Mouse (Mus musculus) embryonic facial prominence, embryonic 14.5 days (tissue): Measurements from ENCODE around the gene Tmem135. TPM values are rescaled to one million over a fixed set of nuclear protein-coding genes. Genes with fewer than 3 reads are reported as not detected.
"Not testable (repeated sequence)": the region's sequence is repeated elsewhere in the genome, so short reads cannot be mapped to it uniquely, and the experiment has no call there.

Source experiments
- ATAC-seq: fragments of 200-750 bp; cut with Nextera tagmentation; 2 replicates; pipeline ENCODE4 v1.8.0; 2017; ENCODE audit warnings: low read depth, moderate number of reproducible peaks, moderate TSS enrichment
- DNase-seq: peaks from one replicate; pipeline ENCODE4 v3.0.0-alpha.2; 2015; ENCODE audit warnings: low spot score
- H3K27ac ChIP-seq: fragments of 300-500 bp; sonication (generic); replicated peaks from 2 replicates; pipeline ENCODE4 v1.5.1; 2014; ENCODE audit warnings: low read depth, mild to moderate bottlenecking, low read length, moderate library complexity
- H3K27me3 ChIP-seq: fragments of 300-500 bp; sonication (generic); replicated peaks from 2 replicates; pipeline ENCODE4 v1.6.1; 2014; ENCODE audit warnings: low read length; ENCODE audit not compliant: control insufficient read depth, insufficient read depth
- H3K36me3 ChIP-seq: fragments of 300-500 bp; sonication (generic); 2 replicates; pipeline ENCODE4 v1.6.1; 2014; ENCODE audit warnings: low read length, mixed read lengths; ENCODE audit not compliant: control insufficient read depth, insufficient read depth
- H3K4me1 ChIP-seq: fragments of 300-500 bp; sonication (generic); 2 replicates; pipeline ENCODE4 v1.6.1; 2014; ENCODE audit warnings: antibody characterized with exemption, low read length; ENCODE audit not compliant: control insufficient read depth, insufficient read depth
- H3K4me2 ChIP-seq: fragments of 300-500 bp; sonication (generic); 2 replicates; pipeline ENCODE4 v1.6.1; 2014; ENCODE audit warnings: low read depth, mild to moderate bottlenecking, low read length, moderate library complexity, mixed read lengths
- H3K4me3 ChIP-seq: fragments of 300-500 bp; sonication (generic); 2 replicates; pipeline ENCODE4 v1.5.1; 2014; ENCODE audit warnings: low read depth, mild to moderate bottlenecking, low read length
- H3K9ac ChIP-seq: fragments of 300-500 bp; sonication (generic); 2 replicates; pipeline ENCODE4 v1.6.1; 2014; ENCODE audit warnings: low read depth, mild to moderate bottlenecking, low read length, moderate library complexity, mixed read lengths
- H3K9me3 ChIP-seq: fragments of 300-500 bp; sonication (generic); 2 replicates; pipeline ENCODE4 v1.6.1; 2016; ENCODE audit warnings: low read length; ENCODE audit not compliant: control insufficient read depth
- WGBS: fragments of 180-500 bp; shearing (Covaris S2); extraction: QIAGEN DNeasy Blood & Tissue Kit; methylation state at CpG from one replicate; pipeline ENCODE4 v1.1.7; 2014; 5-methylcytosine and 5-hydroxymethylcytosine counted together
- polyA plus RNA-seq: library from polyadenylated mRNA; unstranded; fragments of >200 nt; fragmentation: Nextera tagmentation; extraction: Ambion mirVana; gene quantifications from 2 replicates; pipeline ENCODE4 v1.2.1, GENCODE M21; 2014

The Tmem135 gene
- polyA plus RNA-seq, 1 experiment from 2014 or later, result 18.8 TPM

DNA sequence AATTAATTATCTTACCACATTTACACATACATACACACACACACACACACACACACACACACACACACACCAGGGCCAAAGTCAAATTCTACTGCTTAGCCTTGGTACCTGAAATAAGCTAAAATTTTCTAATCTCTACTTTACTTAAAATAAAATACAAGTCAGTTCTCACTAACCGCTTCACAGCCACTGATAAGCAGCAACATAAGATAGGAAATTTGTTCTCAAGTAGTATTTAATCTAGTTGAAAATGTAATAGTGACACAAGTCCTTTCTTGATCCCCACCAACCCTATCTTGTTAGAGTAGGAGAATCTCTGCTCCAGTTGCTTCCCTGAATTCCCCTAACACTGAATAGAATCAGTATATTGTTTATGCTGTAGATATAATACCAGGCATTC is 67.6 kb downstream of the Tmem135 start:
- Histone ChIP-seq H3K9ac (no peak overlapping the region), H3K27me3 (no peaks in the 10 kb centered on the region), H3K4me3 (no peak overlapping the region), H3K27ac (no peak overlapping the region), H3K4me1 (peaks cover 19% of the 10 kb centered on the region), H3K36me3 (peaks cover under 1% of the 10 kb centered on the region; the same call in 1 of the 2 replicates), H3K9me3 (no peaks in the 10 kb centered on the region), H3K4me2 (peak overlapping the region; percentile 79; the same call in 1 of the 2 replicates)
- 91% methylated on average over 1 of the region's 1 CpGs for WGBS
- ATAC-seq (no peak), DNase-seq (no peak)

DNA sequence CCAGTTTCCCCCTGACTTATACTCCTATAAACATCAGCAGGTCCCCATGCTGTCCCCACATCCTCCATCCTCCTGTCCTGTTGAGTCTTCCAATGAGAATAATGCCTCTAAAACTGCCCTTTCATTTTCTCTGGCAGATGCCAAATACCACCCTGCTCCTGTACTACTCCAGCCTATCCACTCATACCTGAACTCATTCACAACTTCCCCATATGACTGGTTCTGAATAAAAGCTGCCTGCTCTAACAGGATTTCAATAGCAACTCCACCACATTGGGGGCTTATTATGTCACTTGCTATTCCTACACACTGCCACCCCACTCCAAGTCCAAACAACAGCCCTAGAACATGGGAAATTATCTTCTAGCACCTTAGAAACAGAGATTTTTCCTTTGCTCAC is 68.7 kb downstream of the Tmem135 start:
- DNase-seq, result no peak
- Histone ChIP-seq H3K9ac (no peak overlapping the region), H3K27me3 (no peaks in the 10 kb centered on the region), H3K36me3 (peaks cover 7% of the 10 kb centered on the region; the same call in 1 of the 2 replicates), H3K4me3 (no peak overlapping the region), H3K4me2 (no peak overlapping the region), H3K4me1 (peaks cover 19% of the 10 kb centered on the region), H3K9me3 (no peaks in the 10 kb centered on the region), H3K27ac (no peak overlapping the region)
- no peak for ATAC-seq

DNA sequence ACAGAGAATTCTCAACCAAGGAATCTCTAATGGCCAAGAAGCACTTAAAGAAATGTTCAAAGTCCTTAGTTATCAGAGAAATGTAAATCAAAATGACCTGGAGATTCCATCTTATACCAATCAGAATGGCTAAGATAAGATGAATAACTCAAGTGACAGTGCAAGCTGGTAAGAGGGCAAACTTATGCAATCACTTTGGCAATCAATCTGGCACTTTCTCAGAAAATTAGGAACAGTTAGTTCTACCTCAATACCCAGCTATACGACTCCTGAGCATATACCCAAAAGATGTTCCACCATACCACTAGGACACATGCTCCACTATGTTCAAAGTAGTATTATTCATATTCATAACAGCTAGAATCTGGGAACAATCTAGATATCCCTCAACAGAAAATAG is 74.1 kb downstream of the Tmem135 start:
- Histone ChIP-seq H3K4me2 (no peak overlapping the region), H3K36me3 (peaks cover 7% of the 10 kb centered on the region; the same call in 1 of the 2 replicates), H3K27me3 (no peaks in the 10 kb centered on the region), H3K9ac (no peak overlapping the region), H3K4me1 (no peaks in the 10 kb centered on the region), H3K9me3 (no peaks in the 10 kb centered on the region), H3K4me3 (no peak overlapping the region), H3K27ac (no peak overlapping the region)
- 93% methylated on average over 1 of the region's 1 CpGs for WGBS
- ATAC-seq (no peak), DNase-seq (no peak)

DNA sequence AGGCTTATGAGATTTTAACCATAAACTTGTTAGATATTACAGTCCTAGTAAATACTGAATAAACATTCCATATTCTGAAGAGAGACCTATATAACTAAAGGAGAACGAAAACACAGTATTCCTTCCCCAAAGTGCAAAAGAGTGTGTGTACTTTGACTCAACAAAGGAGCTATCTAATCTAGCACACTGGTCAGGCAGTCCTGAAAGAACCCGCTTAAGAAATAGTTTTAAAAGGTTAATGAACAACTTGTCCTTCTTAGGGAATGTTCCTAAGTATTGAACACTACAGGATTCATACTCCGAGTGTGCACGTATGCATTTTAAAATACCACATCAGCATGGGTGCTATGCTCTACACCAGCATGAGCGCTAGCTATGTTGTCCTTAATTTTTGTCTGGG is 76.3 kb downstream of the Tmem135 start:
- H3K27ac ChIP-seq, result no peak overlapping the region

DNA sequence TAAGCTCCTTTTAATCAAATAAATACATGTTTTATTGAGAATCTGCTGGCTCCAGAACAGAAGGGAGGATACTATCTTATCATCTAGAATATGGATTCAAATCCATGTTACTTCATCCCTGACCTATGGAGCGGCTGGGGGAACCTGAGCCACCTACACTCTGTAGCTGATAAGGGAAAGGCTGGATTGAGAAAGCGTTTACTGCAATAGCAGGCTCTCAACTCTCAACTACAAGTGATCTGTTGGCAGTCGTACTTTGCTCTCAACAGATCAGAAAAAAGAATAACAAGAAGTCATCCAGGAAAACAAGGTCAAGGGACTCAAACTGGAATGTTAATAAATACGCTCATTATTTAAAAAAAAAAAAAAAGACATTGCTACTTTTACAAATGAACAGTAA is 77.3 kb downstream of the Tmem135 start:
- Histone ChIP-seq H3K27ac (no peak overlapping the region), H3K27me3 (no peaks in the 10 kb centered on the region), H3K4me2 (no peak overlapping the region), H3K9ac (no peak overlapping the region), H3K36me3 (peaks cover 7% of the 10 kb centered on the region; the same call in 1 of the 2 replicates), H3K9me3 (no peaks in the 10 kb centered on the region), H3K4me1 (no peaks in the 10 kb centered on the region), H3K4me3 (no peak overlapping the region)
- DNase-seq (no peak), ATAC-seq (no peak)
- WGBS, result 75% methylated on average over 4 of the region's 4 CpGs

More for the DNA sequence above, 76.3 kb downstream of the Tmem135 start:
- Histone ChIP-seq H3K36me3 (peaks cover 7% of the 10 kb centered on the region; the same call in 1 of the 2 replicates), H3K4me3 (no peak overlapping the region), H3K27me3 (no peaks in the 10 kb centered on the region), H3K9me3 (no peaks in the 10 kb centered on the region), H3K4me1 (no peaks in the 10 kb centered on the region), H3K9ac (no peak overlapping the region), H3K4me2 (no peak overlapping the region)
- WGBS, result 93% methylated on average over 5 of the region's 5 CpGs
- ATAC-seq (no peak), DNase-seq (no peak)

DNA sequence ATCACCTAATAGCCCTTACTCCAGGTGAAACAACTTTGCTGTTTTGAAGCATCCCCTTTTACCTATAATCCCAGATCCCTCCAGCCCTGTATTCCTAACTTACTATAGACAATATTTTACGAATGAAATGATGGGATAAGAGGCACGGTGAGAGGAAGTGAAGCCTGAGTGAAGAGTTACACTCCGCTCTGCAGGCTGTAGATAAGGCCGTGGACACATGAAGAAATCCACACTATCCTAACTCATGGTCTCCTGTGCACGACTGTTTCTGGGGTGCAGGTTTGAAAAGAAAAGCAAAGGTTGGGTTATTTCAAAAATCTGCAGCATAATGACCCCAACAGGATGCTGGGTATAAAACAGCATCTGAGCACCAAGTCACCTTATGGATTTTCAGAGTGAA is 77.8 kb downstream of the Tmem135 start:
- 87% methylated on average over 5 of the region's 5 CpGs for WGBS
- DNase-seq, result no peak

DNA sequence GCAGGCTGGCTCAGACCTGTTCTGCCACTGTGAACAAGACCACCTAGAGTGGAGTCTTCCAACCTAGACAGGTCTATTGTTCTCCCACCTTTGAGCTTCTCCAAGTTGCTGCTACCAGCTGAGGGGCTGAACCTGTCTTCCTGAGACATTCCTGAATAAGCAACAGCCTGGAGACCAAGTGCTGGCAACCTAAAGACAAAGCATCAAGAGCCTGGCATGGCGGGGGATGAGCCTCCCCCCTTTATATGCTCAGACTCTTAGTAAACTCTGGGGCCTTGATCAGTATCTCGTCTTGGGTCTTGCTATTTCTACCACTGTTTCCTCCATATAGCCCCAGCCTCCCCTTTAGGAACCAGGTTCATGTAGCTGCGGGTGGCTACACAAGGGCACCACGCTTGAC is 81.3 kb downstream of the Tmem135 start:
- H3K9ac ChIP-seq, H3K9me3 ChIP-seq, H3K27me3 ChIP-seq, DNase-seq, H3K4me2 ChIP-seq, ATAC-seq, H3K4me3 ChIP-seq, H3K27ac ChIP-seq, H3K36me3 ChIP-seq, H3K4me1 ChIP-seq: not testable (repeated sequence)
- 87% methylated on average over 4 of the region's 4 CpGs for WGBS

More for the DNA sequence above, 77.8 kb downstream of the Tmem135 start:
- no peak for ATAC-seq
- Histone ChIP-seq H3K4me3 (no peak overlapping the region), H3K9me3 (no peaks in the 10 kb centered on the region), H3K27me3 (no peaks in the 10 kb centered on the region), H3K9ac (no peak overlapping the region), H3K36me3 (0 out of 2 replicates have a peak, but pooled peaks cover 4% of the 10 kb centered on the region), H3K27ac (no peak overlapping the region), H3K4me1 (no peaks in the 10 kb centered on the region), H3K4me2 (no peak overlapping the region)

DNA sequence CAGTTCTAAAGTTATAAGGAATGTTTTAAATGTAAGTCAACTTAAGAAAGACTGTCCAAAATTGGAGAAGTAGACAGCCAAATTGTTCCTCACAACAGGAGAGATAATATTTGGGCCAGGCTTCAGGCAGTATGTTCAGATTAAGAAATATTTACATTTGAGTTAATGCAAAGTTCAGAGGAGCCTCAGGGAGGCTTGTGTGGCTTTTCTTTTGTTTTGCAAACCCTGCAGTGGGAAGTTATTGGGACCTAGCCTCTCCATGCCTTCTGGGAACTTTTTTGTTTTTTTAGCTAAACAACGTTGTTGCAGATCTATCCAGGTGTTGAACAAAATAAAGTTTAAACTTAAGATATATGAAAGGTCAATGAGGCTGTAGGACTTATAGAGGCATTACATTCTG is 84.7 kb downstream of the Tmem135 start:
- no peak for DNase-seq
- no peak overlapping the region for H3K27ac ChIP-seq
- no peaks in the 10 kb centered on the region for H3K36me3 ChIP-seq
- H3K4me2 ChIP-seq, result no peak overlapping the region
- H3K4me1 ChIP-seq, result no peaks in the 10 kb centered on the region
- H3K4me3 ChIP-seq, result no peak overlapping the region
- no peak for ATAC-seq
- H3K9ac ChIP-seq, result no peak overlapping the region
- WGBS, result 53% methylated on average over 1 of the region's 1 CpGs
- no peaks in the 10 kb centered on the region for H3K27me3 ChIP-seq
- no peaks in the 10 kb centered on the region for H3K9me3 ChIP-seq

DNA sequence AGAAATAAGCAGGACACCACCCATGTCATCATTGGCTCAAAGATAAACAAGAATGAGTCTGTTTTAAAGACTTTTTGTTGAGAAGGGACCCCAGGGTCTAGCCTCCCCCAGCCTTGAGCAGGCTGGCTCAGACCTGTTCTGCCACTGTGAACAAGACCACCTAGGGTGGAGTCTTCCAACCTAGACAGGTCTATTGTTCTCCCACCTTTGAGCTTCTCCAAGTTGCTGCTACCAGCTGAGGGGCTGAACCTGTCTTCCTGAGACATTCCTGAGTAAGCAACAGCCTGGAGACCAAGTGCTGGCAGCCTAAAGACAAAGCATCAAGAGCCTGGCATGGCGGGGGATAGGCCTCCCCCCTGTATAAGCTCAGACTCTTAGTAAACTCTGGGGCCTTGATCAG is 86.9 kb downstream of the Tmem135 start:
- not testable (repeated sequence) for ATAC-seq, H3K27me3 ChIP-seq, H3K4me1 ChIP-seq, H3K9me3 ChIP-seq, H3K36me3 ChIP-seq, H3K4me2 ChIP-seq, H3K27ac ChIP-seq, H3K4me3 ChIP-seq, H3K9ac ChIP-seq, DNase-seq
- WGBS, result 81% methylated on average over 1 of the region's 1 CpGs
